Mouse (Mus musculus): Measurements from ENCODE around the gene Ccdc182.

DNA sequence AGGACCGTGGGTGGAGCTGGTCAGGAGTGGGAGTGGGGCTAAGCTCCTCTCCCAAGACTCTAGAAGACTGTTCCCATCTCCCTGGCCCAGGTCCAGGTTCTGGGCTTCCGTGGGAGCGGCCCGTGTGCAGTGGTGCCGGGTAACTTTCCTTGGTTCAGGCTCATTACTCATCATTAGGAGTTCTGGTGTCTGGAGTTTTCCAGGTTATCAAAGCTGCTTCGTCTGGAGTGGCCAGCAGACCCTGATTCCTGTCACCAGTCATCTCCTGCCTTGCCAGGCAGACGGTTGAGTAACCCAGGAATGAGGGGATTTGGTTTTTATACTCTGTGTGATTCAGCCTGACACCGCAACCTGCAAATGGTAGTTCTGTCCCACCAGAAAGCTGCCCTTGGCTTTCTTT lies 7.8 kb upstream of the Ccdc182 start:
- TF ChIP-seq EP300 (IDR thresholded peaks at IDR 0.05; ENCODE audit: low read depth): no peak
- TF ChIP-seq CTCF (IDR thresholded peaks at IDR 0.05; ENCODE audit: low read depth): no peak
